Mouse (Mus musculus) heart, embryonic 12.5 days (tissue): Measurements from ENCODE around the gene Golph3. TPM values are rescaled to one million over a fixed set of nuclear protein-coding genes. Genes with fewer than 3 reads are reported as not detected.
"Not testable (repeated sequence)": the region's sequence is repeated elsewhere in the genome, so short reads cannot be mapped to it uniquely, and the experiment has no call there.

ENCODE experiments used
- ATAC-seq: fragments of 200-750 bp; cut with Nextera tagmentation; 2 replicates; pipeline ENCODE4 v1.8.0; 2017; ENCODE audit warnings: moderate TSS enrichment, moderate library complexity; ENCODE audit not compliant: insufficient number of reproducible peaks, low FRiP score
- H3K27ac ChIP-seq: fragments of 300-500 bp; sonication (generic); 2 replicates; pipeline ENCODE4 v1.5.1; 2016; ENCODE audit warnings: mild to moderate bottlenecking, moderate library complexity; ENCODE audit not compliant: poor library complexity, severe bottlenecking
- H3K27me3 ChIP-seq: fragments of 300-500 bp; sonication (generic); replicated peaks from 2 replicates; pipeline ENCODE4 v1.6.1; 2016; ENCODE audit warnings: mild to moderate bottlenecking, moderate library complexity
- H3K36me3 ChIP-seq: fragments of 300-500 bp; sonication (generic); 2 replicates; pipeline ENCODE4 v1.6.1; 2016; ENCODE audit warnings: mild to moderate bottlenecking, moderate library complexity
- H3K4me1 ChIP-seq: fragments of 300-500 bp; sonication (generic); replicated peaks from 2 replicates; pipeline ENCODE4 v1.6.1; 2016; ENCODE audit warnings: mild to moderate bottlenecking
- H3K4me2 ChIP-seq: fragments of 300-500 bp; sonication (generic); 2 replicates; pipeline ENCODE4 v1.6.1; 2016; ENCODE audit warnings: mild to moderate bottlenecking, moderate library complexity
- H3K4me3 ChIP-seq: fragments of 300-500 bp; sonication (generic); 2 replicates; pipeline ENCODE4 v1.5.1; 2016; ENCODE audit warnings: mild to moderate bottlenecking
- H3K9ac ChIP-seq: fragments of 300-500 bp; sonication (generic); 2 replicates; pipeline ENCODE4 v1.6.1; 2016; ENCODE audit warnings: mild to moderate bottlenecking, moderate library complexity
- H3K9me3 ChIP-seq: fragments of 300-500 bp; sonication (generic); replicated peaks from 2 replicates; pipeline ENCODE4 v1.6.1; 2016; ENCODE audit warnings: mild to moderate bottlenecking, moderate library complexity
- WGBS: fragments of 180-500 bp; shearing (Covaris S2); methylation state at CpG from one replicate; pipeline ENCODE4 v1.1.7; 2016; 5-methylcytosine and 5-hydroxymethylcytosine counted together
- polyA plus RNA-seq: library from polyadenylated mRNA; unstranded; fragments of >200 nt; fragmentation: Nextera tagmentation; extraction: Ambion mirVana; gene quantifications from 2 replicates; pipeline ENCODE4 v1.2.1, GENCODE M21; 2016

Gene Golph3
- polyA plus RNA-seq, 1 experiment from 2014 or later = 92.5 TPM

GRCm38 (mm10) chr15:12357459-12357858 lies 36.2 kb downstream of the Golph3 start:
- peaks cover 51% of the 10 kb centered on the region for H3K36me3 ChIP-seq
- H3K4me3 ChIP-seq = no peak overlapping the region
- no peak overlapping the region for H3K9ac ChIP-seq
- H3K27me3 ChIP-seq = no peaks in the 10 kb centered on the region
- no peak for ATAC-seq
- no peak overlapping the region for H3K4me2 ChIP-seq
- no peaks in the 10 kb centered on the region for H3K9me3 ChIP-seq
- no peak overlapping the region for H3K27ac ChIP-seq
- no peaks in the 10 kb centered on the region for H3K4me1 ChIP-seq

GRCm38 (mm10) chr15:12358384-12358783 lies 37.1 kb downstream of the Golph3 start:
- Histone ChIP-seq H3K4me2 (no peak overlapping the region), H3K27ac (no peak overlapping the region), H3K4me1 (no peaks in the 10 kb centered on the region), H3K4me3 (no peak overlapping the region), H3K36me3 (peaks cover 43% of the 10 kb centered on the region), H3K27me3 (no peaks in the 10 kb centered on the region), H3K9ac (no peak overlapping the region), H3K9me3 (no peaks in the 10 kb centered on the region)
- WGBS = 87% methylated on average over 5 of the region's 5 CpGs
- ATAC-seq = no peak

DNA sequence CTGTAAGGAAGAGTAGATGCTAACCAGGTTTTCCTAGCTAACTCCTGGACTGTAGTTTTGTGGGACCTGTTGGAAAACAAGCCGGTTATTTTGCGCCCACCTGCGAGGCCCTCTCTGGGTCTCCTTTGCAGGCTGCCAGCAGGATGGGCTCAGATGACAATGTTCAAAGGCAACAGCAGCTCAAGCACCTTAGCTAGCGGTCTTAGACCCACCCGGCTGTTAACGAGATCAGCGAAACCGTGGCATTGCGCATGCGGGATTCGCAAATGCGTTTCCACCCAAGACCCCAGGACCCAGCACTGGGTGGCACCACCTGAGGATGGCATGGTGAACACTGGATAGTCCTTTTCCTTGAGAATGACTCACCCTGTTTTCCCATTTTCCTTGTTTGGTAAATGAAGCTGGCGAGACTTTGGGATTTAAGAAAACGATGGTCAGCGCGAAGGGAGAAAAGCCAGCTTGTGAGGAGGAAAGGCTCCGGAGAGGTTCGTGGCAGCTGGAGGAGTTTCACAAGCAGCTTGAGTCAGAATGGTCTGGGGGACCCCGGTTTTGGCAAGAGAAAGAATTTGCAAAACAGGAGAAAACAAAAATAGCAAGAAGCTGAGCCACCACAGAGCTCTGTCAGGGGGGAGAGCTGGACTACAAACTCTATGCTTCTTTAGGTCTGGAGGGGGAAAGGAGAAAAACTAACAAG lies 39.4 kb downstream of the Golph3 start:
- no peak overlapping the region for H3K27ac ChIP-seq
- ATAC-seq = no peak

GRCm38 (mm10) chr15:12362001-12362700 lies 40.9 kb downstream of the Golph3 start:
- Histone ChIP-seq H3K9ac (no peak overlapping the region), H3K4me1 (peaks cover 10% of the 10 kb centered on the region), H3K4me2 (no peak overlapping the region), H3K4me3 (no peak overlapping the region), H3K27me3 (no peaks in the 10 kb centered on the region), H3K36me3 (peaks cover 25% of the 10 kb centered on the region), H3K9me3 (no peaks in the 10 kb centered on the region), H3K27ac (no peak overlapping the region)
- ATAC-seq = no peak
- WGBS = 86% methylated on average over 14 of the region's 14 CpGs

More for the DNA sequence above, 39.4 kb downstream of the Golph3 start:
- Histone ChIP-seq H3K9me3 (no peaks in the 10 kb centered on the region), H3K27me3 (no peaks in the 10 kb centered on the region), H3K4me3 (no peak overlapping the region), H3K9ac (no peak overlapping the region), H3K4me1 (peaks cover under 1% of the 10 kb centered on the region), H3K36me3 (peaks cover 36% of the 10 kb centered on the region), H3K4me2 (no peak overlapping the region)
- 73% methylated on average over 19 of the region's 19 CpGs for WGBS

DNA sequence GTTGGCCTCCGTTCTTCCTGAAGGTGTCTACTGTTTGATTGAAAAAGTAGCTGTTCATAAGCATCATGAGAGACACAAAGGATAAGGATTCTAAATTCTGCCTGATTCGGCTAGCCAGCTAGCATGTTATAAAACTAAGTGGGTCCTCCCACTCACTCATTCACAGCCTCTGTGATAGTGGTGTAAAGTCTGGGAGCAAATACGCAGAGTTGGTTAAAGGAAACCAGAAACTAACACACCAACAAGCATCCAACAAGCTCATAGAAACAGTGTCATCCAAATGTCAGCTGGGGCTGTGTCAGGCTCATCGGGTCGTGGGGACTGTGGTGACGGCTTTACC lies 41.4 kb downstream of the Golph3 start:
- H3K36me3 ChIP-seq = peaks cover 25% of the 10 kb centered on the region
- no peak for ATAC-seq
- H3K27me3 ChIP-seq = no peaks in the 10 kb centered on the region
- H3K27ac ChIP-seq = no peak overlapping the region
- 84% methylated on average over 6 of the region's 6 CpGs for WGBS
- H3K4me1 ChIP-seq = peaks cover 15% of the 10 kb centered on the region
- H3K9me3 ChIP-seq = no peaks in the 10 kb centered on the region
- no peak overlapping the region for H3K9ac ChIP-seq
- no peak overlapping the region for H3K4me2 ChIP-seq
- no peak overlapping the region for H3K4me3 ChIP-seq

- H3K4me3 ChIP-seq = no peak overlapping the region
- peaks cover 24% of the 10 kb centered on the region for H3K4me1 ChIP-seq
- no peak overlapping the region for H3K9ac ChIP-seq
- ATAC-seq = no peak
- no peaks in the 10 kb centered on the region for H3K27me3 ChIP-seq
- peaks cover 18% of the 10 kb centered on the region for H3K36me3 ChIP-seq
- no peaks in the 10 kb centered on the region for H3K9me3 ChIP-seq
- H3K4me2 ChIP-seq = no peak overlapping the region
- no peak overlapping the region for H3K27ac ChIP-seq
- 87% methylated on average over 4 of the region's 4 CpGs for WGBS
These were observed 42.8 kb downstream of the Golph3 start for GRCm38 (mm10) chr15:12364096-12364495.

DNA sequence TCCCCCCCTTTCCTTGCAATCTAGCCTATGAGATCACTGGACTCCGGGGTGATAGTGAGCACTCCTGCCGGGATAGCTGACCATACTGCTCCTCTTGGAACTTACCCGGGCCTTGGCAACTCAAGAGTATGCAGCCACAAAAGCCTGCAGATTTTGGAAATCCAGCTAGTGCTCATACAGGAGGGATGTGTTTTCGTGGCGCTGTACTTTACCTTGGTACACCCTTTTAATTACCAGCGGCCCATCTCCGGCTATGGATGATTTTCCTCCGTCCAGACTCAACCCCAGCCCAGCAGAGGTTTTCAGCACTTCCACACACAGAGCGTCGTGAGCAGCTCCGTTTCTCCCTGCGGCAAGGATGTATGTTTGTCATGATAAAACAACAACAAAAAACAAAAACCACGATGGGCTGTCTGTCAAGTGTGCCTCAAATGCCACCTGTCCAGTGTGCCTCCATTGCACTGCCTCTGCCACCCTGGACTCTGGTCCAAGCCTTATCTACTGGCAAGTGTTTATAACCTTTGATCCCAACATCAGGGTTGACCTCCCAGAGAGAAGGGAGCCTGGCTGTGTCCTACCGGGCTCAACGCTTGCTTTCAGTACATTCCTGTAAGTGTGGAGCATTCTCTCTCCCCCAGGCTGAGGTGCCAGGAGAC lies 44.3 kb downstream of the Golph3 start:
- Histone ChIP-seq H3K36me3 (peaks cover 14% of the 10 kb centered on the region), H3K4me3 (no peak overlapping the region), H3K4me1 (peaks cover 24% of the 10 kb centered on the region), H3K9me3 (no peaks in the 10 kb centered on the region), H3K4me2 (no peak overlapping the region), H3K9ac (no peak overlapping the region), H3K27me3 (no peaks in the 10 kb centered on the region), H3K27ac (no peak overlapping the region)
- no peak for ATAC-seq
- WGBS = 66% methylated on average over 15 of the region's 15 CpGs

DNA sequence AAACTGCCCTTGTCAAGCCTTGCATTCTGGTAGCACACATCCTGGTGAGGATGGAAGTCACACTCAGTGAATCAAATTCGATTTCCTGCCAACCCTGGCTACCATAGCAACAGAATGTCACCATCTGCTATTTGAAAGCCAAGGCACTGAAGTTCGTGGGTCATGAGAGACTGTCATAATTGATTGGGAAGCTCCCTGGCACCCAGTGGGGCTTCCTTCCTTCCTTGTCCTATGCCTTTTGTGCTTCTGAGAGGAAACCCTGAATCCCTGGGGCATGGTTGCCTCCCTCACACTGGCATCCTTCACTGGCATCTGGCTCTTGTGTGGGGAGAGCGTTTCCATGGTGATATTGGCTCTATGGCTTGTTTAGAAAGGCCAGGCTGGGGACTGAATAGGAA lies 44.8 kb downstream of the Golph3 start:
- Histone ChIP-seq H3K36me3 (peaks cover 12% of the 10 kb centered on the region), H3K9me3 (no peaks in the 10 kb centered on the region), H3K4me3 (no peak overlapping the region), H3K9ac (no peak overlapping the region), H3K4me1 (peaks cover 24% of the 10 kb centered on the region), H3K27ac (no peak overlapping the region), H3K27me3 (no peaks in the 10 kb centered on the region), H3K4me2 (no peak overlapping the region)
- WGBS = 57% methylated on average over 3 of the region's 3 CpGs
- ATAC-seq = no peak

DNA sequence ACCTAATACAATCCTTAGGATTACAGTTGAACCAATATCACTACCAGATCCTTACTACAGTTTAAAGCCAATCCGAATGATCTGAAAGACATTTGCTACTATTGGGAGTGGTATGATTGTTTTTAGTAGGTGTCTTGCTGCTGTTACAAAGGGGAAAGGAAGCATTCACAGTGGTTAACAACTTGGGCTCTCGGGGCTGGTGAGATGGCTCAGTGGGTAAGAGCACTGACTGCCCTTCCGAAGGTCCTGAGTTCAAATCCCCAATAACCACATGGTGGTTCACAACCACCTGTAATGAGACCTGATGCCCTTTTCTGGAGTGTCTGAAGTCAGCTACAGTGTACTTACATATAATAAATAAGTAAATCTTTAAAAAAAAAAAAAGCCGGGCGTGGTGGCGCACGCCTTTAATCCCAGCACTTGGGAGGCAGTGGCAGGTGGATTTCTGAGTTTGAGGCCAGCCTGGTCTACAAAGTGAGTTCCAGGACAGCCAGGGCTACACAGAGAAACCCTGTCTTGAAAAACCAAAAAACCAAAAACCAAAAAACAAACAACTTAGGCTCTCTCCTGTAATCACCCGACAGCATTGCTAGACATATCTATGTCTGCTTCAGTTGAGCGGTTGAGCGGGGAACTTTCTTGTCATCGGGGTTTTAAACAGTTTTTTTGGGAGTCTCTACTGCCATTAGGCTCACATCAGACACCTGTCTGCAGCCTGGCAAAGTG lies 45.5 kb downstream of the Golph3 start:
- not testable (repeated sequence) for H3K27me3 ChIP-seq, ATAC-seq, H3K4me3 ChIP-seq, H3K9ac ChIP-seq, H3K9me3 ChIP-seq, H3K36me3 ChIP-seq
- Histone ChIP-seq H3K4me1 (peaks cover 29% of the 10 kb centered on the region), H3K27ac (peak overlapping the region; percentile 70), H3K4me2 (peak overlapping the region; percentile 46)
- 78% methylated on average over 11 of the region's 11 CpGs for WGBS

- peak overlapping the region; percentile 46 for H3K4me2 ChIP-seq
- 9% methylated on average over 13 of the region's 13 CpGs for WGBS
- no peak overlapping the region for H3K9ac ChIP-seq
- H3K36me3 ChIP-seq = peaks cover 10% of the 10 kb centered on the region
- H3K27ac ChIP-seq = peak overlapping the region; percentile 70
- H3K9me3 ChIP-seq = no peaks in the 10 kb centered on the region
- ATAC-seq = peak; percentile 88
- H3K4me1 ChIP-seq = peaks cover 29% of the 10 kb centered on the region
- H3K4me3 ChIP-seq = 0 out of 2 replicates have a peak overlapping the region, but pooled peaks have one; percentile 7
- no peaks in the 10 kb centered on the region for H3K27me3 ChIP-seq
These were observed 46.2 kb downstream of the Golph3 start for GRCm38 (mm10) chr15:12367306-12368080.
